Mouse (Mus musculus): ENCODE data around the gene Ncaph.
"Not testable (repeated sequence)": the region's sequence is repeated elsewhere in the genome, so short reads cannot be mapped to it uniquely, and the experiment has no call there.

Ncaph gene

DNA sequence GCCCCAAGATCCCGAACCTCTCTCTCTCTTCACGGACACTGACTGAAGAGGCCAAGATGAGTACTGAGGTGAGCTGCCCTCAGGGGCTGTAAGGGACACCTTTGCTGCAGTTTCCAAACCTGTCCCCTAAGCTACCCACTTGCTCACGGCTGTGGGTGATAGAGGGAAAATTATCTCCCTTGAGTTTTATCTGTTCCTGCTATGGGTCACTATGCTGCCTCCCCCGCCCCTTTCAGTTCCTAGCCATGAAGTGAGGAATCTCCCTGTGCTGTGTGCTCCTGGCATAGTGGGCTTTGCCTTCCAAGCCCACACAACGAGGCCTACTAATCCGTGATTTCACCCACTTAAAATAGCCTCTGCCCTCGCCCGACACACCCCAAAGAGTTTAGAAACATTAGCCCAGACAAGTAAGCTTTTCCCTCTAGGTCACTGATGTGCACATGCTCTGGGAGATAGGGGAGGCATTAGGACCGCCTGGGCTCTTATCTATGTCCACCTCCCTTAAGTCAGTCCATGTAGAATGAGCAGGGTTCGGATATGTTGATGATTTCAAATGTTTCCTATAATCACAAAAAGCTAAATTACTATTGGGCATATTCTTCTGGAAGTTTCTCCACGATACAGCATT is 53.0 kb downstream of the Ncaph start:
- DNase-seq: peak in 1 of 2 experiments; percentile 6

- peak; percentile 9 to 33 for DNase-seq
Measured at GRCm38 (mm10) chr2:127079881-127080590, 53.7 kb downstream of the Ncaph start.

- DNase-seq: not testable (repeated sequence)
Measured at GRCm38 (mm10) chr2:127079066-127079465, 54.7 kb downstream of the Ncaph start.

GRCm38 (mm10) chr2:127077611-127078010 is 56.1 kb downstream of the Ncaph start:
- no peak for DNase-seq

GRCm38 (mm10) chr2:127074116-127074515 is 59.6 kb downstream of the Ncaph start:
- no peak for DNase-seq

DNA sequence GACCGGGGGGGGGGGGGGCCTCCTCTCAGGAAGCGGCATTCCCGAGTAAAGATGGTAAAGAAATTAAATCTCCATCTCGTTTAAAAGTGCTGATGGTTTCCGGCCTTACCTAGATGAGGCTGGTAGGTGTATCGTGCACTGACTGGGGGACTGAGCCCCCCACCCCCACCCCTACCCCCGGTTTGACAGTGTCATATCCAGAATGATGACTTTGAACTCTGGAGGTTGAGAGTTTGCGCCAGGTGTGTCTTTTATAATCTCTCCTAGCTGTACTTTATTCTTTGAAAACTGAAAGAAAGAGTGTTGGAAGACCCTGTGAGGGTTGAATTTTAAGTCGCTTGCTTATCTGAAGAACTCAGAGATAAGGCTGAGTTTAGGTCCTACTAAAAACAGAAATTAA is 62.9 kb downstream of the Ncaph start:
- DNase-seq: no peak

DNA sequence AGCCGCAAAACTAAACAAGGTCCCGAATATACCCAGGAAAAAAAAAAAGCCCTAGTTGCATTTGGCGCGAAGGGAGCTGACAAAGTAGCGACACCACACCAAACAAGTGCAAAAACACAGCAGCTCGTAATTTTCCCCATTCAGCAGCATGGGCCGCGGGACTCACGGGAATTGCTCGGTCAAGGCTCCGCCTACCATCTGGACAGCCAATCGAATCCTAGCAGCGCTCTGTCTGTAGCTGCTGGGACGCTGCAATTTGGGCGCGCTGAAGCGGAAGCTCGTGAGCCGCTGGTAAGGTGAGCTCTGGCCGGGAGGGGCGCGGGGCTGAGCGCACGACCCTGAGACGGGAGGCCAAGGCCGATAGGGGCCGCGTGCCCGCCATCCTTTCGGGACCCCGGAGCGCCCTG is 63.3 kb downstream of the Ncaph start, which contains the start of gene Blvra:
Gene Blvra (plus strand): TSS at position 231 of the 407 bp plus-strand sequence.
- DNase-seq: peak; percentile 91 to 94

DNA sequence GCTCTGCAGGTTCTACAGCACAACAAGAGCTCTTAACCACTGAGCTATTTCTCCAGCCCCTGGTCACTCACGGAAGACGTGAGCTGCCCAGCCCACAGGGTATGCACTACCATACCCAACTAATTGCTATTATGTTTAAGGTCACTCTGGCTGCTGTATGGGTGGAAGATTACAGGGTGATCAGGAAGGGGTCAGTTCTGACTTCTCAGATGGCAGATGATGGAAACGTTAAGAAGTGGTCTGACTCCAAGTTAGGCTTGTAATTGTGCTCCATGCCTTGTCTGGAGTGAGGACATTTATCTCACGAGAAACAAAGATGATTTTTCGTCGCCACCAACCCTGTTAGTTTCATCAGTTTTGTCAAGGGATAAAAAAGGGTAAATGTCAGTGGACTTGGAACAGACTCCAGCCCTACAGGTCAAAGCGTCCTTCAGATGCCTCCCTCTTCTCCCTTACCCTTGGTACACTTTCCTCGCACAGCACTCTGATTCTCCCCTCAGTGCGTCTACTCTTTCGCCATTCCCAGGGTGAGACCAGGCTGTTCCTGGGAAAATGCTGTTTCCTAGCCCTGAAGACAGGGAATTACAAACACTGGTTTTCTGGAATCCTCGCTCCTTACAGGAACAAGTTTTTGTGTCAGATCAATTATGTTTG is 63.8 kb downstream of the Ncaph start:
- no peak for DNase-seq

DNA sequence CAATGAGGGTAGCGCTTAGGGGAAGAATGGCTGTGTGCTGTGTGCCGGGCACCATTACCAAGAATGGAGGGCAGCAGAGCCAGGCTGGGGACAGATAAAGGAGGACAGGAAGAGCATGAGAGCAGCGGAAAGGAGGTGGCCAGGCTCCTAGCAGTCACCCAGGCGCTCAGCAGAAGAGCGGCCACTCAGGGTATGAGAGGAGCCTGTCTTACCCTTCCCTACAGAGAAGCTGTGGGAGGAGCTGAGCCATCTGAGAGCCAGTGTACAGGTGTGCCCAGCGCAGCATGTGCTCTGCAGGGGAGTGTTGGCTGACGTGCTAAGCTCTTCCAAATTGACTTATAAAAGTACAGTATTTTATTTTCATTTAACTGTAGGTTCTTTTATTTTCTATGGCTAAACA is 64.9 kb downstream of the Ncaph start:
- DNase-seq: no peak

DNA sequence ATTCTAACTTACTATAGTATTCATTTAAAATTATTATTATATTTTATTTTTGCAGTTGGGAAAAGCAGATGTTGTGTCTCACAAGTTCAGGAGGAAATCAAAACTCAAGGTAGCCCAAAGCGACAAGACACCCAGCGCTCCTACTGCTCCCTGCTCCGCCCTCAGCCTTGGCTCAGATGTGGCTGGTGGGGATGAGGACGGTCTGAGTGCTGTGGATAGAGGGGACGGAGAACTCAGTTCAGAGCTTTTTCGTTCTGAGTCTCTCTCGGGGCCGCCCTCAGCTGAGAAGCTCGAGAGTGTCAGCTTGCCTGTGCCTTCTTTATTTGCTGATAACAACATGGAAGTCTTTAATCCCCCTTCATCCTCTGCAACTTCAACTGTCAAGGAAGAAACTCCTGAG is 72.3 kb downstream of the Ncaph start:
- no peak for DNase-seq
